Mouse (Mus musculus): ENCODE measurements at regions not wholly inside any gene's neighbourhood (a gene's known extent, or its start where the extent isn't known, plus 50 kb on each side); places are given as distances from the start of the nearest gene placed in this dataset.

DNA sequence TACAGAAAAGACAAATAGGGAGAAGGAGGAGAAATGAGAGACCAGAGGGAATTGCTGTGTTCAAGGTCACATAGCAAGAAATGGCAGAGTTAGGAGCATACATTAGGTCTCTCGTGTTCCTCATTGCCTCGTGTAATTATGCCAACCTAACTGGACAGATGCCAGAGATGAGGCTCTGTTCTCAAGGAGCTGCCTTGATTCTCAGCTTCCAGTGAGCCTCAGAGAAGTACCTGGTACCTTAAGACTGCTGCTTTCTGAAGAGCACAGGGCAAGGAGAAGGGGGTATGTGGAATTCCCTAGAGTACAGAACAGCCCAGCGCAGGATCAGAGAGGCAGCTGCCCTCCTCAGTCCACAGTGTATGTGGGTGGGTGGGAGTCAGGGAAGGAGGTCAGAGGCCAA is 64.8 kb upstream of the Dusp5 start:
- no peak for TF ChIP-seq CTCF (IDR thresholded peaks at IDR 0.05; ENCODE audit: low read depth)
- TF ChIP-seq EP300 (optimal IDR thresholded peaks at IDR 0.05) = no peak
